Mouse (Mus musculus) lung, adult 2 months (tissue): Measurements from ENCODE around the gene Vegfa. TPM values are rescaled to one million over a fixed set of nuclear protein-coding genes. Genes with fewer than 3 reads are reported as not detected.
A peak's percentile ranks its signal among the peaks of the same experiment; 100 is the strongest.

Experiments used
- DNase-seq: peaks from one replicate; pipeline ENCODE4 v3.0.0; 2022
- H3K4me1 ChIP-seq: fragments of 200-500 bp; 2 replicates; pipeline ENCODE4 v1.6.1; 2011; ENCODE audit warnings: low read length; ENCODE audit not compliant: control insufficient read depth, insufficient read depth
- H3K4me3 ChIP-seq: fragments of 200-500 bp; replicated peaks from 2 replicates; pipeline ENCODE3; 2011; ENCODE audit warnings: low read depth, mild to moderate bottlenecking, control low read depth, low read length; ENCODE audit errors: extremely low read depth
- CTCF ChIP-seq: fragments of 200-500 bp; IDR thresholded peaks from 2 replicates; pipeline ENCODE4 v1.5.1; 2011; ENCODE audit warnings: mild to moderate bottlenecking, low read length, control low read depth; ENCODE audit not compliant: insufficient read depth
- POLR2A ChIP-seq: fragments of 200-500 bp; IDR thresholded peaks from 2 replicates; pipeline ENCODE4 v1.6.1; 2011; ENCODE audit warnings: low read depth, mild to moderate bottlenecking, control low read depth, low read length, borderline replicate concordance; ENCODE audit errors: extremely low read depth
- WGBS: fragments of 180-500 bp; shearing (Covaris S2); methylation state at CpG from one replicate; pipeline ENCODE4 v1.1.7; 2018; 5-methylcytosine and 5-hydroxymethylcytosine counted together
- polyA plus RNA-seq: library from polyadenylated mRNA; depleted of rRNA; stranded (reverse); fragments of >200 nt; gene quantifications from 2 replicates; pipeline ENCODE4 v1.2.3, GENCODE M21; 2012

Vegfa gene
- polyA plus RNA-seq, 1 experiment, result 1,453 TPM

- 79% methylated on average over 7 of the region's 7 CpGs for WGBS
- no peak overlapping the region for H3K4me3 ChIP-seq
- TF ChIP-seq POLR2A (no peak), CTCF (no peak)
- no peaks in the 10 kb centered on the region; the same call in 1 of the 2 replicates for H3K4me1 ChIP-seq
- DNase-seq, result no peak
Measured at GRCm38 (mm10) chr17:46053291-46053842, 21.2 kb upstream of the Vegfa start.

- WGBS, result 38% methylated on average over 3 of the region's 3 CpGs
- TF ChIP-seq POLR2A (no peak), CTCF (no peak)
- H3K4me1 ChIP-seq, result no peaks in the 10 kb centered on the region; the same call in 1 of the 2 replicates
- no peak overlapping the region for H3K4me3 ChIP-seq
- no peak for DNase-seq
Measured at GRCm38 (mm10) chr17:46052146-46052545, 20.0 kb upstream of the Vegfa start.

GRCm38 (mm10) chr17:46051356-46051755, 19.2 kb upstream of the Vegfa start:
- no peak for DNase-seq
- Histone ChIP-seq H3K4me3 (no peak overlapping the region), H3K4me1 (no peaks in the 10 kb centered on the region; the same call in 1 of the 2 replicates)
- no peak for TF ChIP-seq POLR2A
- TF ChIP-seq CTCF, result no peak
- WGBS, result 60% methylated on average over 5 of the region's 5 CpGs

GRCm38 (mm10) chr17:46049567-46049966, 17.4 kb upstream of the Vegfa start:
- TF ChIP-seq CTCF, result no peak
- no peak for TF ChIP-seq POLR2A
- 43% methylated on average over 4 of the region's 4 CpGs for WGBS
- Histone ChIP-seq H3K4me1 (no peaks in the 10 kb centered on the region), H3K4me3 (no peak overlapping the region)
- no peak for DNase-seq

- no peak for DNase-seq
- Histone ChIP-seq H3K4me3 (no peak overlapping the region), H3K4me1 (no peaks in the 10 kb centered on the region)
- TF ChIP-seq CTCF, result no peak
- TF ChIP-seq POLR2A, result no peak
- 97% methylated on average over 4 of the region's 4 CpGs for WGBS
Measured at GRCm38 (mm10) chr17:46048184-46048583, 16.0 kb upstream of the Vegfa start.

- TF ChIP-seq POLR2A (no peak), CTCF (no peak)
- Histone ChIP-seq H3K4me3 (no peak overlapping the region), H3K4me1 (peaks cover 7% of the 10 kb centered on the region; the same call in 1 of the 2 replicates)
- WGBS, result 73% methylated on average over 8 of the region's 8 CpGs
- DNase-seq, result no peak
Measured at GRCm38 (mm10) chr17:46045742-46046141, 13.6 kb upstream of the Vegfa start.

- TF ChIP-seq POLR2A (no peak), CTCF (no peak)
- WGBS, result 75% methylated on average over 5 of the region's 5 CpGs
- Histone ChIP-seq H3K4me3 (no peak overlapping the region), H3K4me1 (peaks cover 7% of the 10 kb centered on the region; the same call in 1 of the 2 replicates)
- no peak for DNase-seq
Measured at GRCm38 (mm10) chr17:46044953-46045352, 12.8 kb upstream of the Vegfa start.

GRCm38 (mm10) chr17:46042158-46042557, 10.0 kb upstream of the Vegfa start:
- DNase-seq, result no peak
- H3K4me3 ChIP-seq, result no peak overlapping the region
- 74% methylated on average over 8 of the region's 8 CpGs for WGBS
- TF ChIP-seq CTCF (no peak), POLR2A (no peak)
- H3K4me1 ChIP-seq, result peaks cover 7% of the 10 kb centered on the region; the same call in 1 of the 2 replicates

- 75% methylated on average over 3 of the region's 3 CpGs for WGBS
Measured at GRCm38 (mm10) chr17:46041679-46042078, 9.5 kb upstream of the Vegfa start.

GRCm38 (mm10) chr17:46041223-46041622, 9.1 kb upstream of the Vegfa start:
- no peak for DNase-seq
- WGBS, result 30% methylated on average over 5 of the region's 5 CpGs
- Histone ChIP-seq H3K4me3 (no peak overlapping the region), H3K4me1 (peaks cover 7% of the 10 kb centered on the region; the same call in 1 of the 2 replicates)
- TF ChIP-seq POLR2A (no peak), CTCF (peak; percentile 79)

More at GRCm38 (mm10) chr17:46041679-46042078, 9.5 kb upstream of the Vegfa start:
- no peak for DNase-seq
- peaks cover 7% of the 10 kb centered on the region; the same call in 1 of the 2 replicates for H3K4me1 ChIP-seq
- TF ChIP-seq CTCF (no peak), POLR2A (no peak)
- H3K4me3 ChIP-seq, result no peak overlapping the region
